ENCODE assay signal across 10 mouse cellular contexts in the genomic region with DNA sequence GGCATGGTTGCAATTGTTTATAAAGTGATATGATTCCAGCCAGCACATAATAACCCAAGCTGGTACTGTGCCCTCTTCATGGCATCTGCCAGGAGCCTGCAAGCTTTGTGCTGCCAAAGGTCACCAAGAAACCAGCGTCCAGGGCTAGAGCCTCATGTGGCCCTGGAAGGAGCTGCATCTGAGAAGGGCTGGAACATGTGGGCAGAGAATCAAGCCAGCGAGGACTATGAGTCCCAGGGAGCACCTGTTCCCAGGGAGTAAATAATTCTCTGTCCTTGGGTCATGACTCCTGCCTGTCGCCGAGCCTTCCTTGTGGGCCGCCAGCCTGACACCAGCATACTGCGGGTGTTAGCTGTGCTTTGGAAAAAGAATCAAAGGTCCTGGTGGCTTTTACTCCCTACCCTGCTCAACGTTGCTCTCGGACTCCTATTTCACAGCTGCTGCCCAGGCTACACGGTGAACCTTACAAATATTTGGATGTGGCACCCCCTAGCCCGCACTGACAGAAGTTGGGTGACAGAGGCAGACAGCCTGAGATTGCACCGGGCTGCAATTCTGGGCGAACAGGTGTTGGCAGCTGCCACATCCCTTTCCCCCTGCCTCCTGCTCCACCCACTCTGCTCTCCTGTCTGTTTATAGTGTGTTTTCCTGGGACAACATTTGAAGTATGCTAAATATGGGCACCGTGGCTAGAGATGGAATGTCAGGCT.
DNase-seq lines count a peak whose midpoint lies in the region; ATAC-seq and TF ChIP-seq lines count a peak whose summit lies in the region.
"Had no signal": no experiment of that assay in that cellular context is flagged by ENCODE, and none has a peak within 500 bp of the region (broad histone marks: within the 10 kb centered on the region; RNA-seq: fewer than 3 reads in every experiment).

No protein-coding gene starts in this region.

- TF ChIP-seq CTCF in liver, embryonic 14.5 days (IDR thresholded peaks at IDR 0.05; ENCODE audit: low read depth), result 0 out of 2 replicates have a peak, but pooled peaks have one; percentile 19

- no peak overlapping the region for H3K9ac ChIP-seq in liver, embryonic 14.5 days (replicated peaks)
- H3K9ac ChIP-seq in liver, embryonic 12.5 days, result no peak overlapping the region
- H3K9ac ChIP-seq: heart, embryonic 15.5 days; neural tube, embryonic 13.5 days had no signal

- no peak for DNase-seq in liver, embryonic 14.5 days (ENCODE audit: low read depth in 3 of 3, low spot score in 3 of 3)
- DNase-seq in adrenal gland, postnatal 25 days, result peak; percentile 27
- DNase-seq in kidney, adult 11 months, result peak; percentile 86
- peak; percentile 21 for DNase-seq in ovary, postnatal 14 days (ENCODE audit: low spot score)
- no peak for DNase-seq in layer of hippocampus, postnatal 14 days (ENCODE audit: low spot score in 2 of 2)
- DNase-seq in embryo, embryonic 10.5 days (ENCODE audit: low spot score), result no peak
- no peak for DNase-seq in embryo, embryonic 11 days

- WGBS in liver, embryonic 14.5 days (ENCODE audit: insufficient replicate concordance), result 57% methylated on average over 13 of the region's 13 CpGs
- 61% methylated on average over 13 of the region's 13 CpGs for WGBS in liver, embryonic 12.5 days (ENCODE audit: insufficient replicate concordance)

- no peak overlapping the region for H3K4me3 ChIP-seq in liver, embryonic 14.5 days (ENCODE audit: insufficient read depth in 1 of 2, low read depth in 2 of 2, low read length in 2 of 2)
- H3K4me3 ChIP-seq in liver, embryonic 12.5 days, result no peak overlapping the region
- H3K4me3 ChIP-seq: heart, embryonic 15.5 days; neural tube, embryonic 13.5 days had no signal

- H3K36me3 ChIP-seq in liver, embryonic 14.5 days (replicated peaks; ENCODE audit: control insufficient read depth, insufficient read depth, low read depth), result no peaks in the 10 kb centered on the region
- H3K36me3 ChIP-seq in liver, embryonic 12.5 days, result no peaks in the 10 kb centered on the region
- H3K36me3 ChIP-seq: heart, embryonic 15.5 days; neural tube, embryonic 13.5 days had no signal

- H3K27ac ChIP-seq in liver, embryonic 14.5 days, result no peak overlapping the region
- no peak overlapping the region for H3K27ac ChIP-seq in liver, embryonic 12.5 days
- H3K27ac ChIP-seq: heart, embryonic 15.5 days; neural tube, embryonic 13.5 days had no signal

- H3K27me3 ChIP-seq in liver, embryonic 14.5 days (ENCODE audit: control insufficient read depth, insufficient read depth, low read length), result no peaks in the 10 kb centered on the region
- peaks cover 6% of the 10 kb centered on the region; the same call in 1 of the 2 replicates for H3K27me3 ChIP-seq in liver, embryonic 12.5 days (replicated peaks)
- H3K27me3 ChIP-seq: neural tube, embryonic 13.5 days had no signal

- H3K4me1 ChIP-seq in liver, embryonic 14.5 days (replicated peaks; ENCODE audit: control insufficient read depth in 2 of 2, insufficient read depth in 2 of 2, low read length in 1 of 2), result peaks cover 0 to 3% of the 10 kb centered on the region in 2 experiments; a peak in 1 of 4 replicates
- H3K4me1 ChIP-seq in liver, embryonic 12.5 days, result peaks cover 22% of the 10 kb centered on the region
- H3K4me1 ChIP-seq: neural tube, embryonic 13.5 days had no signal

- no peak for ATAC-seq in liver, embryonic 14.5 days (ENCODE audit: insufficient read depth)
- ATAC-seq in liver, embryonic 12.5 days, result no peak

- H3K4me2 ChIP-seq in liver, embryonic 14.5 days (ENCODE audit: low read depth), result no peak overlapping the region
- no peak overlapping the region for H3K4me2 ChIP-seq in liver, embryonic 12.5 days
- H3K4me2 ChIP-seq: heart, embryonic 15.5 days; neural tube, embryonic 13.5 days had no signal

- TF ChIP-seq EP300 in liver, embryonic 14.5 days (IDR thresholded peaks at IDR 0.05; ENCODE audit: low read depth), result no peak

- no peaks in the 10 kb centered on the region for H3K9me3 ChIP-seq in liver, embryonic 14.5 days (ENCODE audit: control insufficient read depth, low read length)
- H3K9me3 ChIP-seq in liver, embryonic 12.5 days (replicated peaks), result no peaks in the 10 kb centered on the region
- H3K9me3 ChIP-seq: heart, embryonic 15.5 days; neural tube, embryonic 13.5 days had no signal

Comparison
In these comparisons a context has a peak if more than half of its experiments do, and no peak if none do; other contexts are left out.
1. DNase-seq: peak in adrenal gland, postnatal 25 days (single experiment), kidney, adult 11 months (single experiment) and ovary, postnatal 14 days (single experiment); none in liver, embryonic 14.5 days (0 of 3), layer of hippocampus, postnatal 14 days (0 of 2), embryo, embryonic 10.5 days (single experiment) and embryo, embryonic 11 days (single experiment).